Mouse (Mus musculus) stomach, embryonic 14.5 days (tissue): ENCODE data around the gene Cd99l2. TPM values are rescaled to one million over a fixed set of nuclear protein-coding genes. Genes with fewer than 3 reads are reported as not detected.
A peak's percentile ranks its signal among the peaks of the same experiment; 100 is the strongest.
"Not testable (repeated sequence)": the region's sequence is repeated elsewhere in the genome, so short reads cannot be mapped to it uniquely, and the experiment has no call there.

Source experiments
- ATAC-seq: fragments of 200-750 bp; cut with Nextera tagmentation; 2 replicates; pipeline ENCODE4 v1.8.0; 2017; ENCODE audit warnings: low read depth, moderate TSS enrichment; ENCODE audit not compliant: insufficient number of reproducible peaks, insufficient read depth, low FRiP score
- H3K27ac ChIP-seq: fragments of 300-500 bp; sonication (generic); 2 replicates; pipeline ENCODE4 v1.5.1; 2014; ENCODE audit warnings: mild to moderate bottlenecking, low read length, moderate library complexity, mixed read lengths
- H3K27me3 ChIP-seq: fragments of 300-500 bp; sonication (generic); 2 replicates; pipeline ENCODE4 v1.6.1; 2014; ENCODE audit warnings: low read length, control low read depth, mixed read lengths; ENCODE audit not compliant: control insufficient read depth, insufficient read depth
- H3K36me3 ChIP-seq: fragments of 300-500 bp; sonication (generic); 2 replicates; pipeline ENCODE4 v1.6.1; 2014; ENCODE audit warnings: mild to moderate bottlenecking, control low read depth, low read length, moderate library complexity, mixed read lengths; ENCODE audit not compliant: control insufficient read depth, insufficient read depth
- H3K4me1 ChIP-seq: fragments of 300-500 bp; sonication (generic); 2 replicates; pipeline ENCODE4 v1.6.1; 2014; ENCODE audit warnings: low read length, control low read depth, mixed read lengths; ENCODE audit not compliant: control insufficient read depth, insufficient read depth
- H3K4me2 ChIP-seq: fragments of 300-500 bp; sonication (generic); replicated peaks from 2 replicates; pipeline ENCODE4 v1.6.1; 2014; ENCODE audit warnings: low read depth, low read length, control low read depth
- H3K4me3 ChIP-seq: fragments of 300-500 bp; sonication (generic); 2 replicates; pipeline ENCODE4 v1.5.1; 2014; ENCODE audit warnings: low read depth, low read length, control low read depth
- H3K9ac ChIP-seq: fragments of 300-500 bp; sonication (generic); replicated peaks from 2 replicates; pipeline ENCODE4 v1.6.1; 2014; ENCODE audit warnings: low read depth, mild to moderate bottlenecking, control low read depth, low read length, moderate library complexity, mixed read lengths
- H3K9me3 ChIP-seq: fragments of 300-500 bp; sonication (generic); 2 replicates; pipeline ENCODE4 v1.6.1; 2016; ENCODE audit warnings: low read depth, low read length, control low read depth; ENCODE audit not compliant: control insufficient read depth
- WGBS: fragments of 180-500 bp; shearing (Covaris S2); extraction: QIAGEN DNeasy Blood & Tissue Kit; methylation state at CpG from one replicate; pipeline ENCODE4 v1.1.7; 2014; 5-methylcytosine and 5-hydroxymethylcytosine counted together
- polyA plus RNA-seq: library from polyadenylated mRNA; unstranded; fragments of >200 nt; fragmentation: Nextera tagmentation; extraction: Ambion mirVana; gene quantifications from 2 replicates; pipeline ENCODE4 v1.2.1, GENCODE M21; 2014

Cd99l2 gene
- polyA plus RNA-seq, 1 experiment from 2014 or later: 22.6 TPM

DNA sequence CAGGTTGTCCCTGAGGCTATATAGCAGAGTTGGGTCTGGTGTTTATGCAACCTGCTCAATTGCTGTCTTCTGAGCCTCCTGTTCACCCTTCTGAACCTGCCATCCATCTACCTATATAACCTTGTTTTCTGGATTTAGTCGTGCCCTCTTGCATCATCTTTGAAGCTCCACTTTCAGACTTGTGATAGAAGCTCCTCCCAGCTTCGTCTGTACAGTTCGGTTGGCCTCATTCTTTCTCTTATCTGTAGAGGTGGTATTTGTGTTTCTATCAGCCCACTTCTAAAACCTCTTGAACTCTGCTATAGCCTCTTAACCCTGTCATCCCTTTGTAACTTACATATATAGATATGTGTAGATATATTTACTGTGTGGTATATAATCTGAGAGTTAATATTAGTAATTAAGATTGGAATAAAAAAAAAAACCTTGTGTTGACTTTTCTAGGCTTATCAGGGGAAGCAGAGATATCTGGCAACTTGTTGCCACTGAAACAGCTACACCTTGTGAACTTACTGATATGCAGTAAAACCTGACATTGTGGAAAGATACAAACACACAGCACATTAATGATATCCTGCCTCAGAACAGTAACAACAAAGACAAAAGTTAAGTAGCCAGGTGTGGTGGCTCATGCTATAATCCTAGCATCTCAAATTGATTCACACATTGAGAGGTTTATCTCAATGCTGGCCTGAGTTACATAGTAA, 33.1 kb upstream of the Cd99l2 start:
- WGBS: 59% methylated on average over 3 of the region's 3 CpGs
- Histone ChIP-seq H3K27me3 (no peaks in the 10 kb centered on the region), H3K27ac (no peak overlapping the region), H3K36me3 (no peaks in the 10 kb centered on the region), H3K9me3 (no peaks in the 10 kb centered on the region), H3K4me2 (no peak overlapping the region), H3K9ac (no peak overlapping the region), H3K4me1 (no peaks in the 10 kb centered on the region), H3K4me3 (no peak overlapping the region)
- ATAC-seq: no peak

DNA sequence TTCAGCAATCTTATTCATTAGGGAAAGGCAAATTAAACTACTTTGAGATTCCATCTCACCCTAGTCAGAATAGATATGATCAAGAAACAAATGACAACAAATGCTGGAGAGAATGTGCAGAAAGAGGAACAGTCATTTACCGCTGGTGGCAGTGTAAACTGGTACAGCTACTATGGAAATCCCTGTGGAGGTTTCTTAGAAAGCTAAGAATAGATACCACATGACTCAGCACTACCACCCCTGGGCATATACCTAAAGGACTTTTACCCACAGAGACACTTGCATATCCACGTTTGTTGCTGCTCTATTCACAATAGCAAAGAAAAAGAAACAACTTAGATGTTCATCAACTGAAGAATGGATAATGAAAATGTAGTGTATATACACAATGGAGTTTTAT, 31.7 kb upstream of the Cd99l2 start:
- H3K27ac ChIP-seq: no peak overlapping the region
- H3K4me1 ChIP-seq: no peaks in the 10 kb centered on the region
- H3K36me3 ChIP-seq: no peaks in the 10 kb centered on the region
- H3K4me2 ChIP-seq: no peak overlapping the region
- H3K9ac ChIP-seq: no peak overlapping the region
- 61% methylated on average over 2 of the region's 2 CpGs for WGBS
- no peak overlapping the region for H3K4me3 ChIP-seq
- no peaks in the 10 kb centered on the region for H3K27me3 ChIP-seq
- ATAC-seq: no peak
- H3K9me3 ChIP-seq: no peaks in the 10 kb centered on the region

DNA sequence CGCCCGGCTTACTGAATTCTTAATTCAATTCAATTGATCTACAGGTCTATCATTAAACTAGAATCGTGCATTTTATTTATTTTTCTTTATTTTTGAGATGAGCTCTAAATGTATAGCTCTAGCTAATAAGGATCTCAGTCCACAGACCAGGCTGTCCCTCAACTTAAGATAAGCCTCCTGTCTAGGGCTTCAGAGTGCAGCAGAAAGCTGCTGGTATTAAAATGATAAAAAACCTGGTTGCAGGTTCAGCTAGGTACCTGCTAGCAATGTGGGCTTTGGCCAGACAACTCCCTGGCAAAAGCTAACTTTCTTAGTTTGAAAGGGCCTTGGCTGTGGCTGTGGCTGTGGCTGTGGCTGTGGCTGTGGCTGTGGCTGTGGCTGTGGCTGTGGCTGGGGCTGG, 30.2 kb upstream of the Cd99l2 start:
- ATAC-seq: no peak
- H3K9me3 ChIP-seq: no peaks in the 10 kb centered on the region
- no peak overlapping the region for H3K4me3 ChIP-seq
- no peaks in the 10 kb centered on the region for H3K36me3 ChIP-seq
- WGBS: 90% methylated on average over 3 of the region's 3 CpGs
- H3K4me2 ChIP-seq: no peak overlapping the region
- no peaks in the 10 kb centered on the region for H3K4me1 ChIP-seq
- H3K27me3 ChIP-seq: no peaks in the 10 kb centered on the region
- H3K27ac ChIP-seq: no peak overlapping the region
- H3K9ac ChIP-seq: no peak overlapping the region

DNA sequence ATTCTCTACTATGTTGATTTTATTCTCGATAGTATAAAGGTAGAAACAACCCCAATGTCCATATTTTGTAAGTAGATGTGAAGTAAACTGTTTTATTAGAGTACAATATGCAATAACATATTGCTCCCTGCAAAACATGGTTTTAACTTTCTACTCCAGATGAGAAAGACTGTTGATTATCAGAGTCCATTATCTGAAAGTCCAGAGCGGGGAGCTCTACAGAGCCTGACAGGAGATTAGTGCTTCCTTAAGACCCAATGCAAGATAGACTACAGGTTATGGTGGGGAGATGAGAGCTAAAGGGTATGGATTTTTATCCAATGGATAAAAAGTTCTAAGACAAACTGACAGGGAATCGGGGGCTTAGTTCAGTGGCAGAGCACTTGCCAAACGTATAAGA, 26.6 kb upstream of the Cd99l2 start:
- no peak overlapping the region for H3K27ac ChIP-seq
- no peaks in the 10 kb centered on the region for H3K27me3 ChIP-seq
- no peaks in the 10 kb centered on the region for H3K4me1 ChIP-seq
- H3K4me3 ChIP-seq: no peak overlapping the region
- no peak overlapping the region for H3K9ac ChIP-seq
- H3K9me3 ChIP-seq: no peaks in the 10 kb centered on the region
- 84% methylated on average over 4 of the region's 4 CpGs for WGBS
- no peak overlapping the region for H3K4me2 ChIP-seq
- ATAC-seq: no peak
- no peaks in the 10 kb centered on the region for H3K36me3 ChIP-seq

DNA sequence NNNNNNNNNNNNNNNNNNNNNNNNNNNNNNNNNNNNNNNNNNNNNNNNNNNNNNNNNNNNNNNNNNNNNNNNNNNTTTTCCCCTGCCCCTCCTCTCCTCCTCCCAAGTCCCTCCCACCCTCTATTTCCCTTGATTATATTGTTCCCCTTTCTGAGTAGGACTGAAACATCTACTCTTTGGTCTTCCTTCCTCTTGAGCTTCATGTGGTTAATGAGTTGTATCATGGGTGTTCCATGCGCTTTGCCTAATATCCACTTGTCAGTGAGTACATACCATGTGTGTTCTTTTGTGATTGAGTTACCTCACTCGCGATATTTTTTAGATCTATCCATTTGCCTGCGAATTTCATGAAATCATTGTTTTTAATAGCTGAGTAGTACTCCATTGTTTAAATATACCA, 13.9 kb upstream of the Cd99l2 start:
- WGBS: 93% methylated on average over 4 of the region's 4 CpGs
- not testable (repeated sequence) for ATAC-seq

DNA sequence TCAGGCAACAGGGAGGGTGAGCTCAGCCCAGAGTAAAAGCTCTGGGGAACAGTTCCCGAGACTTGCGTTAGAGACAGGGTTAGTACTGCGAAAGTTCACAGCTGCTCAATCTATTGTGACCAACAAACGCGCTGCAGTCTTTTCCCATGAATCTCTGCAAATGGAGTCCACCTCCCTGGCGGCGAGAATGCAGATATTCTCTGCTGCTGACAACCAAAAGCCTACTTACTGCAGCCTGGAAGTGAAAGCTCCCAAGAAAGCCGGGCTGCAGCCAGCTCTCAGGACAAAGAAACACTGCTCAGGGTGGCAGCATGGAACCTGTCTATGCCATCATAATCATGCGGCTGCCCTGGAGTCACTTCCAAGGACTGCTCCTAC, 619 bp upstream of the Cd99l2 start:
- Histone ChIP-seq H3K9me3 (no peaks in the 10 kb centered on the region), H3K27ac (peak overlapping the region; percentile 87), H3K4me1 (no peaks in the 10 kb centered on the region), H3K27me3 (no peaks in the 10 kb centered on the region), H3K36me3 (no peaks in the 10 kb centered on the region), H3K9ac (no peak overlapping the region; the same call in 1 of the 2 replicates), H3K4me3 (peak overlapping the region; percentile 43), H3K4me2 (peak overlapping the region; percentile 42)
- WGBS: 23% methylated on average over 9 of the region's 9 CpGs
- ATAC-seq: peak; percentile 40

More for the DNA sequence above, 13.9 kb upstream of the Cd99l2 start:
- not testable (repeated sequence) for H3K4me2 ChIP-seq, H3K9ac ChIP-seq, H3K4me1 ChIP-seq, H3K36me3 ChIP-seq, H3K27me3 ChIP-seq, H3K4me3 ChIP-seq, H3K9me3 ChIP-seq, H3K27ac ChIP-seq

DNA sequence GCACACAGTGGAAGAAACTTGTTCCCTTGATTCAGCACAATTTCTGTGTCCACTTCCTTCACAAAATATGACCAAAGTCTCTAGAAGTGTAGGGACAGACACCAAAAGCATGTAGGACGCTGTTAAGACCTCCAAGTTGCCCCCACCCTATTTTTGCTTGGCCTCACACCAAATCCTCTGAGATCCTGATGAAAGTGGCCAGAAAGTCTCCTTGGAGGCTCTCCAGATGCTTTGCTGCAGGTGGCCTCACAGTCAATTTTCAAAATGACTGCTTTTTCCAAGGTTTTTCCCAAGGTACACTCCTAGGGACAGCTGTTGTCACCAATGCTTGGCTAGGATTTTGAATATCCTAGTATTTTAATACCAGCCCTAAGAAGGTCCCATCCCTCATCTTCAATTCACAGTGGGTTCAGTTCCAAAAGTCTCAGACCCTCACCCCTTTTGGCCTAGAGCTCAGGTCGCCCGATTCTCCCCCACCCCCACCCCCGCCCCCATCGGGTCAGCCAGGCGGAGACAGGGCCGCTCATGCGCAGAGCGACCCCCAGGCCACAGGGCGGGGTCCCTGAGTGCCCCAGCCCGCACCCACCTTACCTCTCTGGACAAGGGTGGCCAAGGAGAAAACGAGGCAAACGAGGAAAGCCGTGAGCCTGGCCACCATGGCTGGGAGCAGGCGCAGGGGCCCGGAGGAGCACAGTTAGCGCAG, 567 bp downstream of the Cd99l2 start:
- 28% methylated on average over 17 of the region's 17 CpGs for WGBS
- Histone ChIP-seq H3K36me3 (no peaks in the 10 kb centered on the region), H3K4me1 (no peaks in the 10 kb centered on the region), H3K9ac (peak overlapping the region; percentile 50), H3K27ac (peak overlapping the region; percentile 87), H3K4me3 (peak overlapping the region; percentile 43), H3K4me2 (peak overlapping the region; percentile 42), H3K27me3 (no peaks in the 10 kb centered on the region), H3K9me3 (no peaks in the 10 kb centered on the region)
- 0 out of 2 replicates have a peak, but pooled peaks have one; percentile 1 for ATAC-seq

DNA sequence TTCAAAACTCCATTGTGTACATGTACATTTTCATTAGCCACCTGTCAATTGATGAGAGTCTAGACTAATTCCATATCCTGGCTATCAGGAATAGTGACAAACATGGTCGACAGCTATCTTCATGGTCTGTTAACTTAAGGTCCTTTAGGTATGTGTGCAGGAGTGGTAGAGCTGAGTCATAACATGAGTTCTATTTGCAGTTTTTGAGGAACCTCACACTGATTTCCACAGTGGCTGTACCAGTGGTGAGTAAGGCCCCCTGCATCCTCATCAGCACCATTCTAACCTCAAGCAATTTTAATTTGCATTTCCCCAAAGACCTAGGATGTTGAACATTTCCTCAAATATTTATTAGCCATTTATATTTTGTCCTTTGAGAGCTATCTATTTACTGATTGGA, 3.3 kb downstream of the Cd99l2 start:
- no peak overlapping the region for H3K4me3 ChIP-seq
- H3K27ac ChIP-seq: no peak overlapping the region
- no peaks in the 10 kb centered on the region for H3K9me3 ChIP-seq
- 78% methylated on average over 1 of the region's 1 CpGs for WGBS
- no peak for ATAC-seq
- H3K36me3 ChIP-seq: no peaks in the 10 kb centered on the region
- no peaks in the 10 kb centered on the region for H3K4me1 ChIP-seq
- H3K27me3 ChIP-seq: no peaks in the 10 kb centered on the region
- no peak overlapping the region for H3K9ac ChIP-seq
- H3K4me2 ChIP-seq: no peak overlapping the region
